ENCODE assay signal across 9 mouse cellular contexts in the genomic region with DNA sequence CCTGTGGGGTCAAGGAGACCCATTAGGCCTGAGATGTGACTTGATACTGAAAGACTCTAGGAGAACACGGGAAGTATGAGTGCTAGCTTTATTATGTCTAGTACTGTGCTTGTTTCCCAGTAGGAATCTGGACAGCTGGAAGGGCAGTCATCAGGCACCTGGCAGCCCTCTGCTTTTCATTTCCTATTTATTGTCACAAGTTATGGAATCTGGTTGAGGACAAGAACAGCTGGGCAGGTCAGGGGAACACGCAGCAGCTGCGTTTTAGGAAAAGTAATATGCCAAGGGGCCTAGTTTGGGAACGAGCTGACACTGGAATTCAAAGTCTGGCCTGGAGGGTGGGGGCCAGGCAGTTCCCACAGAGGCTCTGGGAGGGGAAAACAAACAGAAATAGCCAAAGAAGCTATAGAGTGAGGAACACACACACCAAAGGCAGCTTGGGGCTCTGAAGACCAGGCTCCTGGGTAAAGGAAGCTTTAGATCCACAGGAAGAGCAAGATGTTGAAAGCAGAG. TPM values are rescaled to one million over a fixed set of nuclear protein-coding genes. Genes with fewer than 3 reads are reported as not detected.
A peak's percentile ranks its signal among the peaks of the same experiment; 100 is the strongest.
DNase-seq lines count a peak whose midpoint lies in the region; ATAC-seq and TF ChIP-seq lines count a peak whose summit lies in the region.
"Had no signal": no experiment of that assay in that cellular context is flagged by ENCODE, and none has a peak within 500 bp of the region (broad histone marks: within the 10 kb centered on the region; RNA-seq: fewer than 3 reads in every experiment).

No protein-coding gene starts in this region.

- WGBS in lung, embryonic 15.5 days, result 16% methylated on average over 4 of the region's 4 CpGs
- 28% methylated on average over 4 of the region's 4 CpGs for WGBS in lung, adult 2 months
- WGBS in heart, embryonic 12.5 days, result 37% methylated on average over 4 of the region's 4 CpGs
- 5% methylated on average over 4 of the region's 4 CpGs for WGBS in limb, embryonic 13.5 days
- WGBS in stomach, embryonic 16.5 days, result 26% methylated on average over 4 of the region's 4 CpGs

- no peaks in the 10 kb centered on the region for H3K36me3 ChIP-seq in lung, embryonic 15.5 days
- H3K36me3 ChIP-seq in heart, embryonic 12.5 days, result no peaks in the 10 kb centered on the region
- H3K36me3 ChIP-seq in limb, embryonic 13.5 days, result no peaks in the 10 kb centered on the region
- H3K36me3 ChIP-seq in stomach, embryonic 16.5 days (ENCODE audit: control insufficient read depth, insufficient read depth, low read length), result no peaks in the 10 kb centered on the region
- H3K36me3 ChIP-seq: midbrain, embryonic 12.5 days had no signal

- no peak for DNase-seq in lung, adult 2 months
- no peak for DNase-seq in B cell, adult 2 months
- no peak for DNase-seq in cerebellum, postnatal 14 days

- H3K4me1 ChIP-seq in lung, embryonic 15.5 days, result peaks cover 27% of the 10 kb centered on the region
- peaks cover 3% of the 10 kb centered on the region for H3K4me1 ChIP-seq in lung, adult 2 months (ENCODE audit: control insufficient read depth, insufficient read depth, low read length)
- peaks cover 68% of the 10 kb centered on the region for H3K4me1 ChIP-seq in heart, embryonic 12.5 days (replicated peaks)
- peaks cover 64% of the 10 kb centered on the region for H3K4me1 ChIP-seq in limb, embryonic 13.5 days
- H3K4me1 ChIP-seq in stomach, embryonic 16.5 days (ENCODE audit: control insufficient read depth, insufficient read depth, low read length), result peaks cover 24% of the 10 kb centered on the region

- peak; percentile 62; the same call in 1 of the 2 replicates for ATAC-seq in lung, embryonic 15.5 days (ENCODE audit: borderline replicate concordance, extremely low read depth, low FRiP score, low TSS enrichment)
- no peak for ATAC-seq in heart, embryonic 12.5 days (ENCODE audit: insufficient number of reproducible peaks, low FRiP score)
- ATAC-seq in limb, embryonic 13.5 days (ENCODE audit: low FRiP score, low read depth), result peak; percentile 74
- ATAC-seq in stomach, embryonic 16.5 days (ENCODE audit: insufficient read depth, low FRiP score), result peak; percentile 49
- ATAC-seq: Patski had no signal

- H3K27me3 ChIP-seq in lung, embryonic 15.5 days, result no peaks in the 10 kb centered on the region
- no peaks in the 10 kb centered on the region for H3K27me3 ChIP-seq in heart, embryonic 12.5 days (replicated peaks)
- H3K27me3 ChIP-seq in limb, embryonic 13.5 days, result no peaks in the 10 kb centered on the region
- H3K27me3 ChIP-seq in stomach, embryonic 16.5 days (ENCODE audit: control insufficient read depth, insufficient read depth, low read length), result no peaks in the 10 kb centered on the region
- H3K27me3 ChIP-seq: midbrain, embryonic 12.5 days; Patski had no signal

- no peak overlapping the region for H3K4me3 ChIP-seq in lung, embryonic 15.5 days
- H3K4me3 ChIP-seq in lung, adult 2 months (replicated peaks; ENCODE audit: extremely low read depth, low read depth, low read length), result no peak overlapping the region
- no peak overlapping the region for H3K4me3 ChIP-seq in heart, embryonic 12.5 days
- H3K4me3 ChIP-seq in limb, embryonic 13.5 days, result no peak overlapping the region
- H3K4me3 ChIP-seq in stomach, embryonic 16.5 days (replicated peaks; ENCODE audit: low read length), result no peak overlapping the region
- H3K4me3 ChIP-seq: midbrain, embryonic 12.5 days had no signal

- TF ChIP-seq POLR2A in lung, adult 2 months (IDR thresholded peaks at IDR 0.05; ENCODE audit: borderline replicate concordance, extremely low read depth, low read depth, low read length), result no peak

- no peak overlapping the region for H3K9ac ChIP-seq in lung, embryonic 15.5 days
- 0 out of 2 replicates have a peak overlapping the region, but pooled peaks have one; percentile 19 for H3K9ac ChIP-seq in heart, embryonic 12.5 days
- H3K9ac ChIP-seq in limb, embryonic 13.5 days, result no peak overlapping the region
- H3K9ac ChIP-seq in stomach, embryonic 16.5 days (ENCODE audit: low read length), result 0 out of 2 replicates have a peak overlapping the region, but pooled peaks have one; percentile 25
- H3K9ac ChIP-seq: midbrain, embryonic 12.5 days had no signal

- TF ChIP-seq CTCF in lung, adult 2 months (IDR thresholded peaks at IDR 0.05; ENCODE audit: insufficient read depth, low read length), result no peak

- 0 out of 2 replicates have a peak overlapping the region, but pooled peaks have one; percentile 4 for H3K4me2 ChIP-seq in lung, embryonic 15.5 days
- H3K4me2 ChIP-seq in heart, embryonic 12.5 days, result no peak overlapping the region
- peak overlapping the region; percentile 34 for H3K4me2 ChIP-seq in limb, embryonic 13.5 days (replicated peaks)
- no peak overlapping the region for H3K4me2 ChIP-seq in stomach, embryonic 16.5 days (ENCODE audit: low read depth, low read length)
- H3K4me2 ChIP-seq: midbrain, embryonic 12.5 days had no signal

- no peaks in the 10 kb centered on the region for H3K9me3 ChIP-seq in lung, embryonic 15.5 days
- no peaks in the 10 kb centered on the region for H3K9me3 ChIP-seq in heart, embryonic 12.5 days (replicated peaks)
- no peaks in the 10 kb centered on the region for H3K9me3 ChIP-seq in limb, embryonic 13.5 days
- no peaks in the 10 kb centered on the region for H3K9me3 ChIP-seq in stomach, embryonic 16.5 days (replicated peaks; ENCODE audit: control insufficient read depth, low read length)
- H3K9me3 ChIP-seq: midbrain, embryonic 12.5 days had no signal

- H3K27ac ChIP-seq in lung, embryonic 15.5 days, result peak overlapping the region; percentile 49
- peak overlapping the region; percentile 58 for H3K27ac ChIP-seq in heart, embryonic 12.5 days (ENCODE audit: poor library complexity, severe bottlenecking)
- peak overlapping the region; percentile 85 for H3K27ac ChIP-seq in limb, embryonic 13.5 days
- peak overlapping the region; percentile 80 for H3K27ac ChIP-seq in stomach, embryonic 16.5 days (ENCODE audit: low read length)
- H3K27ac ChIP-seq: midbrain, embryonic 12.5 days had no signal

RNA-seq across cellular contexts. Expression of gene Ubtd1, which starts 18.9 kb away (rescaled TPM):
- 17.2 and 17.5 TPM in 2 replicates for polyA plus RNA-seq in lung, embryonic 15.5 days (2015; fragmentation: Nextera tagmentation; extraction: Ambion mirVana)
- polyA plus RNA-seq in lung, adult 2 months (2012; rRNA removed), result 26.0 and 31.7 TPM in 2 replicates
- 13.8 and 16.1 TPM in 2 replicates for polyA plus RNA-seq in heart, embryonic 12.5 days (2016; fragmentation: Nextera tagmentation; extraction: Ambion mirVana)
- 23.4 and 23.8 TPM in 2 replicates for polyA plus RNA-seq in limb, embryonic 13.5 days (2015; fragmentation: Nextera tagmentation; extraction: Ambion mirVana)
- 13.4 and 14.8 TPM in 2 replicates for polyA plus RNA-seq in stomach, embryonic 16.5 days (2015; fragmentation: Nextera tagmentation; extraction: Ambion mirVana)

RNA-seq across cellular contexts. Expression of gene Mms19, which starts 19.5 kb away (rescaled TPM):
- polyA plus RNA-seq in lung, embryonic 15.5 days (2015; fragmentation: Nextera tagmentation; extraction: Ambion mirVana), result 29.7 and 35.3 TPM in 2 replicates
- polyA plus RNA-seq in lung, adult 2 months (2012; rRNA removed), result 53.7 and 57.0 TPM in 2 replicates
- polyA plus RNA-seq in heart, embryonic 12.5 days (2016; fragmentation: Nextera tagmentation; extraction: Ambion mirVana), result 21.6 and 26.3 TPM in 2 replicates
- polyA plus RNA-seq in limb, embryonic 13.5 days (2015; fragmentation: Nextera tagmentation; extraction: Ambion mirVana), result 40.1 and 43.9 TPM in 2 replicates
- polyA plus RNA-seq in stomach, embryonic 16.5 days (2015; fragmentation: Nextera tagmentation; extraction: Ambion mirVana), result 27.6 and 31.5 TPM in 2 replicates

RNA-seq across cellular contexts. Expression of gene Ankrd2, which starts 35.3 kb away (rescaled TPM):
- polyA plus RNA-seq in lung, embryonic 15.5 days (2015; fragmentation: Nextera tagmentation; extraction: Ambion mirVana), result 0.31 and 0.58 TPM in 2 replicates
- polyA plus RNA-seq in lung, adult 2 months (2012; rRNA removed), result 0.14 and 0.20 TPM in 2 replicates
- not detected in 2 replicates for polyA plus RNA-seq in heart, embryonic 12.5 days (2016; fragmentation: Nextera tagmentation; extraction: Ambion mirVana)
- polyA plus RNA-seq in limb, embryonic 13.5 days (2015; fragmentation: Nextera tagmentation; extraction: Ambion mirVana), result 0.22 and 0.57 TPM in 2 replicates
- 0.84 TPM in 1 of 2 replicates, not detected in the other for polyA plus RNA-seq in stomach, embryonic 16.5 days (2015; fragmentation: Nextera tagmentation; extraction: Ambion mirVana)
- polyA plus RNA-seq: midbrain, embryonic 12.5 days had no signal

RNA-seq across cellular contexts. Expression of gene Hoga1, which starts 44.9 kb away (rescaled TPM):
- 1.0 and 1.5 TPM in 2 replicates for polyA plus RNA-seq in lung, embryonic 15.5 days (2015; fragmentation: Nextera tagmentation; extraction: Ambion mirVana)
- 7.6 and 8.7 TPM in 2 replicates for polyA plus RNA-seq in lung, adult 2 months (2012; rRNA removed)
- 0.69 and 1.0 TPM in 2 replicates for polyA plus RNA-seq in heart, embryonic 12.5 days (2016; fragmentation: Nextera tagmentation; extraction: Ambion mirVana)
- 1.6 and 1.7 TPM in 2 replicates for polyA plus RNA-seq in limb, embryonic 13.5 days (2015; fragmentation: Nextera tagmentation; extraction: Ambion mirVana)
- 3.5 and 3.6 TPM in 2 replicates for polyA plus RNA-seq in stomach, embryonic 16.5 days (2015; fragmentation: Nextera tagmentation; extraction: Ambion mirVana)

RNA-seq across cellular contexts. Expression of gene 4933411K16Rik, which starts 51.5 kb away (rescaled TPM):
- polyA plus RNA-seq in lung, embryonic 15.5 days (2015; fragmentation: Nextera tagmentation; extraction: Ambion mirVana), result not detected in 2 replicates
- polyA plus RNA-seq in lung, adult 2 months (2012; rRNA removed), result 1.1 and 1.4 TPM in 2 replicates
- not detected in 2 replicates for polyA plus RNA-seq in heart, embryonic 12.5 days (2016; fragmentation: Nextera tagmentation; extraction: Ambion mirVana)
- polyA plus RNA-seq in limb, embryonic 13.5 days (2015; fragmentation: Nextera tagmentation; extraction: Ambion mirVana), result 0.17 TPM in 1 of 2 replicates, not detected in the other
- not detected in 2 replicates for polyA plus RNA-seq in stomach, embryonic 16.5 days (2015; fragmentation: Nextera tagmentation; extraction: Ambion mirVana)
- polyA plus RNA-seq: midbrain, embryonic 12.5 days had no signal

Comparison
In these comparisons a context has a peak if more than half of its experiments do, and no peak if none do; other contexts are left out.
1. H3K4me2 ChIP-seq: peak in lung, embryonic 15.5 days (single experiment) and limb, embryonic 13.5 days (single experiment); none in heart, embryonic 12.5 days (single experiment) and stomach, embryonic 16.5 days (single experiment).
2. H3K9ac ChIP-seq: peak in heart, embryonic 12.5 days (single experiment) and stomach, embryonic 16.5 days (single experiment); none in lung, embryonic 15.5 days (single experiment) and limb, embryonic 13.5 days (single experiment).
3. Peak in every context shown above with its lines, with median percentiles within 50 percentile points of each other: H3K27ac ChIP-seq.